Mouse (Mus musculus): ENCODE measurements at regions not wholly inside any gene's neighbourhood (a gene's known extent, or its start where the extent isn't known, plus 50 kb on each side); places are given as distances from the start of the nearest gene placed in this dataset.
A peak's percentile ranks its signal among the peaks of the same experiment; 100 is the strongest.

DNA sequence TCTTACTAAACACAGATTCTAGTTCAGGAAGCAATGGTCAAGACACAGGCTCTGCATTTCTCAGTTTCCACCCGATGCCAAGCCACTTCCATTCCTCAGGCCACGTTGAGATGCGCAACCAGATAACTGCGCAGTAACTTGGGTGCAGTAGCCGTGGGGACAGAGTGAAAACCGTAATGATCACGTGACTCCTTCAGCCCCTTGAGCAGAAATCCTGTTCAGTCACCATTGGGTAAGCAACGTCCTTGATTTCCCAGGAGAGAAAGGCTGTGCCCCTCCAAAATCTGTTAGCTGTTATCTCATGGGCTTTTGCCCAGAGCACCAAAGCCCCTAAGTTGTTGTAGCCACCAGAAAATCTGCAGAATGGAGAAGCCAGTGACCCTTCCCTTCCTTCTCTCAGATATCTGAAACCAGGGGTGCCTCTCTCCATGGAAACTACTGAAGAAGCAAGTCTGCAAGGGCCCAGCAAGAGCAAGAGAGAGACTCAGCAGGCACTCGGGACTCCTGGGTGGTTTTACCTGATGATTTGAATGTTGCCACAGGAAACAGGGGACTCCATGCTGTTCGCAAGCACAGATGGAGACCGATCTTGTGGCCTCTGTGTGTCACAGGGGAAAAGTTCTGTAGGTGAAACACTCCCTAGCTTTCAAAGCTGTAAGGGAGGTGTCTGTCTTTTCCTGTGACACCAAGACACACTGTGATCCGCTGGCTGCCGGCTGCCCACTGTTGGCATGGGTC, 126.7 kb downstream of the Lmo4 start:
- DNase-seq, result no peak
- intact Hi-C loops (cut with DNase I), result no loop called here

GRCm38 (mm10) chr3:144069979-144070540, 135.0 kb downstream of the Lmo4 start:
- intact Hi-C loops (cut with DNase I), result no loop called here
- peak in 1 of 2 experiments; percentile 12 for DNase-seq

- intact Hi-C loops (cut with DNase I), result no loop called here
- no peak for DNase-seq
Observed at GRCm38 (mm10) chr3:144067016-144067415, 138.0 kb downstream of the Lmo4 start.

DNA sequence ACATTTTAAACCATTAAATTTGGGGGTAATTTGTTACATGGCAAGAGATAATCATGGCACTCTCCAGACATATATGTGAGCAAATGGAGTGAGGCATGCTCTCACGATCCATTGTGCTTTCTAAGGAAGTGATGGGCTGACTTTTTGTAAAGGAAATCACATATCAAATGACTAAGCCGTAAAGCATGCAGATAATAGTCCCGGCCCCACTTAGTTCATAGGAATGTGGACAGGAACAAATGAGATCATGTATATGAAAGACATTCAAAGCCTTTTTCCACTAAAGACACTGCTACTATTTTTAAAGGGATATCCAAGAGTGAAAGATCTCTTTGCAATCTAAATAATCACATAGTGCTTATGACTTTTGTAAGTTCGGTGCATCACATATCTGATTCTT, 146.9 kb downstream of the Lmo4 start:
- intact Hi-C loops (cut with DNase I), result no loop called here
- DNase-seq, result no peak

- intact Hi-C loops (cut with DNase I), result no loop called here
- DNase-seq, result no peak
Observed at GRCm38 (mm10) chr3:144050341-144050740, 154.7 kb downstream of the Lmo4 start.

DNA sequence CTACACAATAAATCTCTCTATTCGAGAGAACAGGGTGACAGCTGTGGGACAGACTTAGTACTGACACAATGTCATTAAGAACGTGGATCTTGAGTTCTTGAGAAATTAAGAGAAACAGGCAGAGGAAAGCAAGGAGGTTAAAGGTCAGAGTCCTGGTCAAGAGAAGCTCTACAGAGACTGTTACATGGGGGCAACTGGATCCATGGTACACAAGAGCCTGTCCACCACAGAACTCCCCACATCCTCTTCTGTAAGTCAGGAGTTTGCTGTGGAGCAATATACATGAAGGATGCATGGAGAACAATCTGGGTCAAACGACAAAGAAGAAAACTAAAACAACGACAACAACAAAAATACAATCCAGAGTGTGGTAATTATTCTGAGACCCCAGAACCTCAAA, 155.8 kb downstream of the Lmo4 start:
- intact Hi-C loops (cut with DNase I), result no loop called here
- DNase-seq, result no peak

DNA sequence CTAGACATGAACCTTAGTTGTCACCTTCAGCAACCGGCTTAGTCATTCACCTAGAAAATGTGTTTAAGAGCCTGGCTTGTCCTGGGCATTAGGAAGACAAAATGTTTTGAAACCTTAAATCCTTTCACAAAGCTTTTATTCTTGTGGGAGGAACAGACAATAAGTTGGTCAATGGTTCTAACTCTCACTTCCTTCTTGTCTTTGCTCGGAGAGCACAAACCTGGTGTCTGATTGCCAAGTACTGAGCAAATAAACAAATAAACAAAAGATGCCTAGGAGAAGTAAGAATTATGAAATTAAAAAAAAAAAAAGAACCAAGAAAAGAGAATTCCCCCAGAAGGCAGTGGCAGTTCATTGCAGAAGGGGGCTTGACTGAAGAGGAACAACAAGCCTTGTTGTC, 160.7 kb downstream of the Lmo4 start:
- intact Hi-C loops (cut with DNase I), result no loop called here
- no peak for DNase-seq

DNA sequence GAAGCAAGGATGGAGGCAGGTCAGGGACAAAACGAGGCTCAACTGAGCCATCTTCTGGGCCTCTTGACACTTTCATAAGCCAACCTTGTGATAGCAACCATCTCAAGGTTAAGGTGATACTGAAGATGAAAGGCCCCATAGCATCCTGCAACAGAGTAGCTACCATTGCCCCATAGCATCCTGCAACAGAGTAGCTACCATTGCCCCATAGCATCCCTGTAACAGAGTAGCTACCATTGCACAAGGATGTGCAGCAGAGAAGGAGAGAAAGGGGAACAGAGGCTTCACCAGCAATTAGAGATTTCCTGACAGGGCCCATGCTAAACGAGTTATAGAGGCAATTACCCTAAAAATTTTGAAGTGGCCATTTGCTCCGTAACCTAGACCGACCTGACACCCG, 163.2 kb downstream of the Lmo4 start:
- DNase-seq, result no peak
- intact Hi-C loops (cut with DNase I), result no loop called here

- no peak for DNase-seq
- intact Hi-C loops (cut with DNase I), result no loop called here
Observed at GRCm38 (mm10) chr3:144039498-144039897, 165.5 kb downstream of the Lmo4 start.

- intact Hi-C loops (cut with DNase I), result no loop called here
- DNase-seq, result no peak
Observed at GRCm38 (mm10) chr3:144029611-144030010, 175.4 kb downstream of the Lmo4 start.

GRCm38 (mm10) chr3:144029121-144029520, 175.9 kb downstream of the Lmo4 start:
- peak; percentile 31 to 39 for DNase-seq
- intact Hi-C loops (cut with DNase I), result no loop called here

GRCm38 (mm10) chr3:144027134-144027980, 177.7 kb downstream of the Lmo4 start:
- no peak for DNase-seq
- intact Hi-C loops (cut with DNase I), result no loop called here

DNA sequence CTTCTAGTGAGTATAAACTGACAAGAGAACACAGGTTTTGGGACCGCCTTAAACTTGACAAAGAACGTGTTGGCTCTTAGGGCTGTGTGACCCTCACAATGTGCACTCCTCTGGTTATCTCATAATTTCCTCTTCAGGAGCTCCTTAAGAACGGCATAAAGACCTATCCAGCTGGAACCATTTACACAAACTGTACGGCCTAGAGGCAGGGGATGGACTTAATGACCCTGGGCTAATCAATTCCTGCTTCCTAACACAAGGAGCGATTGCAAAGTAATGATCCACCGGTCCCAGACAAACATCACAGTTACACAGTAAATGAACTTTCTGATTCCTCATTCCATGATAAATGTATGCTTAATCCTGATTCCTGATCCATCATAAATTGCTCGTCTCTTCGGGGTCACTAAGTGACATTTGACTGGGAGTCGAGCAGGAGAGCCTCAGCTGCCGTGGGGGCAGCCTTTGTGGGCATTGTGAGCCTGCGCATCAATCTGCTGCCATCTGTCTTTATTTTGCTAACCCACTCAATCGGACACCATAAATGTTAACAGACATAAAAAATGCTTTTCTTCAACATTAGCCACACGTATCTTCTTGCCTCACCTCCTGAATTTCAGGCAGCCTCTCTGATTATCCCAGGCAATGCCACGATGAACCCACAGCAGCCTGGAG, 179.4 kb downstream of the Lmo4 start:
- DNase-seq, result no peak
- intact Hi-C loops (cut with DNase I), result no loop called here

DNA sequence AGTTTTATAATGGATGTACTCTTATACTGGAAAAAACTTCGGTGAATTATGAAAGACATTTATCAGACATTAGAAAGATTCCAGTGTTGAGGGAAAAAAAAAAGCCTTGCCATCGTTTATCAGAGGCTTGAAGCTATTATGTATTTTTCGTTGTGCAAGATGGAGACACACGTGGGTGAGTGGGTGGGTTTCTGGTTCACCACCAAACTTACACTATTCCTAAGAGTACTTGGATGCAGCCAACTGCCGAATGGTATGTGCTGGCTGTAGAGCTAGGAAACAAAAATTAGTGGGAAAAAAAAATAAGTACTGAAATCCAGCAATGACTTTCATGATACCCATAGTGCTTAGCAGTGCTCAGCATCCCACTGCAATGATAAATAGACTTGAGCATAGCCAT, 180.8 kb downstream of the Lmo4 start:
- DNase-seq, result peak in 1 of 2 experiments; percentile 13
- intact Hi-C loops (cut with DNase I), result no loop called here

- intact Hi-C loops (cut with DNase I), result no loop called here
Observed at GRCm38 (mm10) chr3:144023058-144023457, 182.0 kb downstream of the Lmo4 start.

GRCm38 (mm10) chr3:144021969-144022368, 183.1 kb downstream of the Lmo4 start:
- DNase-seq, result no peak
- intact Hi-C loops (cut with DNase I), result no loop called here

More at GRCm38 (mm10) chr3:144023058-144023457, 182.0 kb downstream of the Lmo4 start:
- DNase-seq, result no peak

DNA sequence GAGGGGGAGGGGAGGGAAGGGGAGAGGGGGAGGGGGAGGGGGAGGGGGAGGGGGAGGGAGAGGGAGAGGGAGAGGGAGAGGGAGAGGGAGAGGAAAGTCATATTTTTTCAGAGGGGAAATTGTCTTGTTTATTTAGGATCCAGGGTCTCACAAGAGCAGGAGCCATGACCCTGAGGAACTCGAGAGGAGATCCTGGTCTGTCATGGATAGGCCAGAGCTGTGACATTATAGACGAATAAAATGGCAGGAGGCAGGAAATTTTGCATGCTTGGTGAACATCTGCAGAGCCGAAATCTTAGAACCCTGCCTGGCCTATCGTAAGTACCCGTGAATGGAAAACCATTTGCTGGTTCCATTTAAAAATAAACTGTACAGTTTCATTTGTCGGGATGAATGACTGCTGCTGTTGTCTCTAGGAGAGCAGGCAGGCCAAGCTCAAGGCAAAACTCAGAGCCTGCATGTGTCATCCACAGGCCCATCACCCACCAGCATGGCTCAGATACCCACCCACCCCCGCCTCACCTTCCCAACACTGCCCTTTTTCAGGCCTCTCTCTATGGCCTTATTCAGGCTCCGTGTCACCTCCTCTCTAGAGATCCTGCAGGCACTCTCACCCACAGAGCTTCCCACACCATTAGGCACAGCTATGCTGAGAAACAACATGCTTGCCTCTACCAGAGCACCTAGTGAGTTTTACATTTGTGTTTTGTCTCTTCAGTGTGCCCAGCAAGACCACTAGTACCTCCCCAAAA, 184.7 kb downstream of the Lmo4 start:
- no peak for DNase-seq

DNA sequence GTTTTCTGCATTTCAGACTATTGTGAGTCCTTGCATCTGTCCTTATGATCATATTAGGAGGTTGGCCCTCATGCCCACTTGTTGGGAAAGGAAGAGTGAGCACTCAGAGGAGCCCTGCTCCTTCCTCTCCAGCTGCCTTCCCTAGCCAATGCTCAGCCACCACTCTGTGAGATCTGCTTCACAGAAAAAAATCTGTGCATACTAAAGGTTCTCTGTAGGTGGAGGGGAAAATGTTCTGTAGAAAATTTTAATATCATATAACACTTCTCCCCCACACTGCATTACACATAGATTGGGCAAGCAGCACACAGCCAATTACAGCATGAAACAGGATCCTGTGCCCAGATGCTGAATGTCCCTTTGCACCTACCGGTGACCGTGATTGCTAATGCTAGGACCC, 185.7 kb downstream of the Lmo4 start:
- intact Hi-C loops (cut with DNase I), result no loop called here
- no peak for DNase-seq

More for the DNA sequence above, 184.7 kb downstream of the Lmo4 start:
- intact Hi-C loops (cut with DNase I), result no loop called here

GRCm38 (mm10) chr3:144018559-144018958, 186.5 kb downstream of the Lmo4 start:
- intact Hi-C loops (cut with DNase I), result no loop called here
- peak; percentile 33 to 40 for DNase-seq

DNA sequence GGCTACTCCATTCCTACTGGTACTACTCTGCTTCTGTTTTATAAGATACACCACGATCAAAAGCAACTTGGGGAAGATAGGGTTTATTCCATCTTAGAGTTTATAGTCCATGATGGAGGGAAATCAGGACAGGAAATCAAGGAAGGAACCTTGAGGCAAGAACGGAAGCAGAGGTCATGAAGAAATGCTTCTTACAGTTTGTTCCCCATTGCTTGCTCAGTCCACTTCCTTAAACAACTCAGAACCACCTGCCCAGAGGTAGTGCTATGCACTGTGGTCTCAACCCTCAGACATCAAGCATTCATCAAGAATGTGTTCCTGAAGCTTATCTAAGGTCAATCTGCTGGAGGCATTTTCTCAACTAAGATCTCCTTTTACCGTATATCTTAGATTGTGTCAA, 189.8 kb downstream of the Lmo4 start:
- intact Hi-C loops (cut with DNase I), result no loop called here
- DNase-seq, result no peak

Measured in heart, postnatal 10 days (tissue).